Mouse (Mus musculus): ENCODE results near the gene Tiam2.

GRCm38 (mm10) chr17:3369631-3370030 is 43.3 kb downstream of the Tiam2 start:
- TF ChIP-seq CTCF (IDR thresholded peaks at IDR 0.05; ENCODE audit: insufficient read depth, low read depth, low read length) (no peak), POLR2A (IDR thresholded peaks at IDR 0.05; ENCODE audit: insufficient read depth, low read depth, low read length) (no peak)

All from olfactory bulb, adult 2 months (tissue).